Mouse (Mus musculus): ENCODE measurements around the gene Kmt2b. TPM values are rescaled to one million over a fixed set of nuclear protein-coding genes. Genes with fewer than 3 reads are reported as not detected.

Kmt2b gene
- total and polyA plus RNA-seq, 3 experiments: 15.6 to 48.2 TPM; not detected in 1

GRCm38 (mm10) chr7:30607706-30608309 is 19.3 kb upstream of the Kmt2b start:
- Histone ChIP-seq H3K9ac (ENCODE audit: control insufficient read depth, low read depth, low read length, poor library complexity, severe bottlenecking) (no peak overlapping the region), H3K27me3 (ENCODE audit: control insufficient read depth in 1 of 2, insufficient read depth in 2 of 2, low read length in 2 of 2) (no peaks in the 10 kb centered on the region), H3K79me2 (ENCODE audit: control insufficient read depth, insufficient read depth, low read length, poor library complexity) (no peaks in the 10 kb centered on the region), H3K36me3 (ENCODE audit: control insufficient read depth in 1 of 2, insufficient read depth in 2 of 2, low read length in 2 of 2) (no peaks in the 10 kb centered on the region), H3K9me3 (replicated peaks; ENCODE audit: insufficient read depth, low read length) (no peaks in the 10 kb centered on the region), H3K4me3 (ENCODE audit: control insufficient read depth in 1 of 2, insufficient read depth in 1 of 2, low read depth in 2 of 2, low read length in 2 of 2) (no peak overlapping the region), H3K27ac (ENCODE audit: control insufficient read depth, low read depth, low read length) (no peak overlapping the region), H3K4me1 (ENCODE audit: control insufficient read depth in 1 of 2, insufficient read depth in 2 of 2, low read length in 2 of 2) (no peaks in the 10 kb centered on the region)
- DNase-seq (ENCODE audit: low read depth, low spot score): peak; percentile 73
- TF ChIP-seq BHLHE40 (IDR thresholded peaks at IDR 0.05; ENCODE audit: borderline replicate concordance, low read depth, low read length): no peak
- TF ChIP-seq MAX (IDR thresholded peaks at IDR 0.05; ENCODE audit: low read length): no peak
- TF ChIP-seq RCOR1 (IDR thresholded peaks at IDR 0.05; ENCODE audit: low read depth, low read length): no peak
- TF ChIP-seq GATA1 (IDR thresholded peaks at IDR 0.05; ENCODE audit: low read depth, low read length): no peak
- TF ChIP-seq NRF1 (IDR thresholded peaks at IDR 0.05; ENCODE audit: insufficient read depth, low read depth, low read length, poor library complexity, severe bottlenecking): no peak
- no peak for TF ChIP-seq CHD2 (IDR thresholded peaks at IDR 0.05; ENCODE audit: low read length)
- TF ChIP-seq USF1 (IDR thresholded peaks at IDR 0.05; ENCODE audit: low read depth, low read length): no peak
- no peak for TF ChIP-seq MAFK (IDR thresholded peaks at IDR 0.05; ENCODE audit: borderline replicate concordance, low read depth, low read length)
- TF ChIP-seq KAT2A (conservative IDR thresholded peaks at IDR 0.05; ENCODE audit: low read depth, low read length): no peak
- TF ChIP-seq GABPA (IDR thresholded peaks at IDR 0.05; ENCODE audit: low read depth, low read length): no peak
- TF ChIP-seq RAD21 (IDR thresholded peaks at IDR 0.05; ENCODE audit: low read depth, low read length): peak; percentile 67
- TF ChIP-seq CTCF (IDR thresholded peaks at IDR 0.05 in 2 of 3, conservative IDR thresholded peaks at IDR 0.05 in 1 of 3; ENCODE audit: control insufficient read depth in 1 of 3, insufficient read depth in 1 of 3, low read depth in 2 of 3, low read length in 3 of 3, poor library complexity in 1 of 3, severe bottlenecking in 1 of 3): peak; percentile 70 to 83 (median 70)
- no peak for TF ChIP-seq NELFE (IDR thresholded peaks at IDR 0.05; ENCODE audit: low read depth, low read length)
- no peak for TF ChIP-seq TBP (IDR thresholded peaks at IDR 0.05; ENCODE audit: low read depth, low read length)
- no peak for TF ChIP-seq MEF2A (IDR thresholded peaks at IDR 0.05; ENCODE audit: extremely low read depth, insufficient replicate concordance, low read depth, low read length, poor library complexity, severe bottlenecking)
- no peak for TF ChIP-seq UBTF (IDR thresholded peaks at IDR 0.05; ENCODE audit: borderline replicate concordance, insufficient read depth, low read depth, low read length)
- TF ChIP-seq SIN3A (IDR thresholded peaks at IDR 0.05; ENCODE audit: low read length): no peak
- no peak for TF ChIP-seq ZKSCAN1 (IDR thresholded peaks at IDR 0.05; ENCODE audit: low read depth, low read length)
- no peak for TF ChIP-seq HCFC1 (IDR thresholded peaks at IDR 0.05; ENCODE audit: low read depth, low read length)
- TF ChIP-seq MAZ (IDR thresholded peaks at IDR 0.05; ENCODE audit: low read depth, low read length): peak; percentile 66; the same call in 1 of the 2 replicates
- TF ChIP-seq POLR2AphosphoS2 (IDR thresholded peaks at IDR 0.05; ENCODE audit: low read length): no peak
- TF ChIP-seq POLR2A (IDR thresholded peaks at IDR 0.05; ENCODE audit: control insufficient read depth in 1 of 2, insufficient read depth in 1 of 2, low read depth in 1 of 2, low read length in 2 of 2, poor library complexity in 1 of 2): no peak
- TF ChIP-seq ZC3H11A (IDR thresholded peaks at IDR 0.05; ENCODE audit: low read depth, low read length): peak; percentile 61
- no peak for TF ChIP-seq ETS1 (IDR thresholded peaks at IDR 0.05; ENCODE audit: low read depth, low read length)
- TF ChIP-seq MYC (IDR thresholded peaks at IDR 0.05; ENCODE audit: low read depth, low read length): no peak
- no peak for TF ChIP-seq JUND (IDR thresholded peaks at IDR 0.05; ENCODE audit: low read depth, low read length)
- no peak for TF ChIP-seq POLR2AphosphoS5 (IDR thresholded peaks at IDR 0.05; ENCODE audit: borderline replicate concordance, low read depth, low read length)
- TF ChIP-seq TCF12 (IDR thresholded peaks at IDR 0.05; ENCODE audit: low read depth, low read length): no peak
- peak; percentile 72 for TF ChIP-seq SMC3 (IDR thresholded peaks at IDR 0.05; ENCODE audit: low read depth, low read length)
- TF ChIP-seq CHD1 (IDR thresholded peaks at IDR 0.05; ENCODE audit: low read depth, low read length): no peak
- no peak for TF ChIP-seq ZMIZ1 (IDR thresholded peaks at IDR 0.05; ENCODE audit: low read depth, low read length)
- no peak for TF ChIP-seq ZNF384 (IDR thresholded peaks at IDR 0.05; ENCODE audit: low read depth, low read length)
- TF ChIP-seq MXI1 (IDR thresholded peaks at IDR 0.05; ENCODE audit: low read depth, low read length): no peak
- TF ChIP-seq EP300 (IDR thresholded peaks at IDR 0.05; ENCODE audit: low read depth in 1 of 2, low read length in 2 of 2): no peak
- TF ChIP-seq USF2 (IDR thresholded peaks at IDR 0.05; ENCODE audit: borderline replicate concordance in 1 of 2, insufficient read depth in 1 of 2, low read depth in 1 of 2, low read length in 2 of 2): no peak
- no peak for TF ChIP-seq E2F4 (IDR thresholded peaks at IDR 0.05; ENCODE audit: borderline replicate concordance, low read depth, low read length)
- TF ChIP-seq ELF1 (IDR thresholded peaks at IDR 0.05; ENCODE audit: low read depth, low read length): no peak
- TF ChIP-seq TAL1 (IDR thresholded peaks at IDR 0.05; ENCODE audit: low read length): no peak
